Comparison of ENCODE assay signal across 8 mouse cellular contexts in the genomic region with DNA sequence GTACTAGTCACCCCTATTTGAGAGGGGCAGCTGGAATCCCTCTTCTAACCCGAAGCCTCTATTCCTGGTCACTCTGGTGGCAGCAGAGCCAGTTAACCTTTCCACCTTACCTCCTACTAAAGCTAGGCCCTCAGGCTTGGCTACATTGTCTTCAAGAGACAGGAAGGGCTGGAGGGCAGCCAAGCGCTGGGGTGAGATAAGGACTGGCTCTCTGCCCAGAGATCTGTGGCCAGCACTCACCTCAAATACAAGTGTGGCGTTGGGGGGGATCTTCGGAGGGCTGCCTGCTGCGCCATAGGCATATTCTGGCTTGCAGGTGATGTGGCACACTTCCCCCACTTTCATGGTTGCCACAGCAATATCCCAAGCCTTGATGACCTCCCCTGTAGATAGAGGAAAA. TPM values are rescaled to one million over a fixed set of nuclear protein-coding genes. Genes with fewer than 3 reads are reported as not detected.
A peak's percentile ranks its signal among the peaks of the same experiment; 100 is the strongest.
DNase-seq lines count a peak whose midpoint lies in the region; ATAC-seq lines count a peak whose summit lies in the region.

No protein-coding gene starts in this region.

- peak; percentile 84 to 87 for DNase-seq in kidney, adult 8-10 months
- peak; percentile 69 to 78 for DNase-seq in spleen, postnatal 4 days (ENCODE audit: low spot score in 2 of 2)
- DNase-seq in embryo, embryonic 10.5 days (ENCODE audit: low spot score): no peak
- DNase-seq in layer of hippocampus, adult 18-20 months (ENCODE audit: low spot score in 2 of 2): no peak
- DNase-seq in embryo, embryonic 10 days (ENCODE audit: low spot score): no peak

- no peak overlapping the region for H3K9ac ChIP-seq in neural tube, embryonic 13.5 days
- H3K9ac ChIP-seq in neural tube, embryonic 15.5 days (replicated peaks): no peak overlapping the region

- H3K4me3 ChIP-seq in neural tube, embryonic 13.5 days: peak overlapping the region; percentile 2; the same call in 1 of the 2 replicates
- H3K4me3 ChIP-seq in neural tube, embryonic 15.5 days (replicated peaks): no peak overlapping the region

- no peak overlapping the region; the same call in 1 of the 2 replicates for H3K27ac ChIP-seq in neural tube, embryonic 13.5 days (replicated peaks)
- H3K27ac ChIP-seq in neural tube, embryonic 15.5 days (replicated peaks): no peak overlapping the region

- H3K27me3 ChIP-seq in neural tube, embryonic 13.5 days: no peaks in the 10 kb centered on the region; the same call in 1 of the 2 replicates
- no peaks in the 10 kb centered on the region for H3K27me3 ChIP-seq in neural tube, embryonic 15.5 days (replicated peaks)

- peaks cover 40% of the 10 kb centered on the region for H3K4me1 ChIP-seq in neural tube, embryonic 13.5 days (replicated peaks)
- peaks cover 35% of the 10 kb centered on the region for H3K4me1 ChIP-seq in neural tube, embryonic 15.5 days

- no peak for ATAC-seq in neural tube, embryonic 13.5 days (ENCODE audit: low read depth)
- ATAC-seq in neural tube, embryonic 15.5 days (ENCODE audit: low FRiP score): no peak
- ATAC-seq in common myeloid progenitor, adult 5-6 weeks (replicated peaks; ENCODE audit: low read depth, poor library complexity, severe bottlenecking): peak; percentile 36

- WGBS in neural tube, embryonic 13.5 days: 91% methylated on average over 5 of the region's 5 CpGs
- WGBS in neural tube, embryonic 15.5 days: 84% methylated on average over 5 of the region's 5 CpGs

- peaks cover 61% of the 10 kb centered on the region for H3K36me3 ChIP-seq in neural tube, embryonic 13.5 days
- peaks cover 57% of the 10 kb centered on the region for H3K36me3 ChIP-seq in neural tube, embryonic 15.5 days

- no peak overlapping the region for H3K4me2 ChIP-seq in neural tube, embryonic 13.5 days
- H3K4me2 ChIP-seq in neural tube, embryonic 15.5 days: no peak overlapping the region

- no peaks in the 10 kb centered on the region for H3K9me3 ChIP-seq in neural tube, embryonic 13.5 days
- no peaks in the 10 kb centered on the region for H3K9me3 ChIP-seq in neural tube, embryonic 15.5 days (replicated peaks)

RNA-seq across cellular contexts. Expression of a gene that starts 3.0 kb away (rescaled TPM):
- 339 and 363 TPM in 2 replicates for polyA plus RNA-seq in neural tube, embryonic 13.5 days (2015; fragmentation: Nextera tagmentation; extraction: Ambion mirVana)
- polyA plus RNA-seq in neural tube, embryonic 15.5 days (2015; fragmentation: Nextera tagmentation; extraction: Ambion mirVana): 319 and 377 TPM in 2 replicates
- 331 and 387 TPM in 2 replicates for total RNA-seq in common myeloid progenitor, adult 5-6 weeks (2017)
- 100 to 1,000 TPM; 123 to 132 TPM for total RNA-seq in layer of hippocampus, adult 18-20 months (2021)

RNA-seq across cellular contexts. Expression of a gene that starts 10.7 kb away (rescaled TPM):
- 41.4 and 45.7 TPM in 2 replicates for polyA plus RNA-seq in neural tube, embryonic 13.5 days (2015; fragmentation: Nextera tagmentation; extraction: Ambion mirVana)
- 44.0 and 46.5 TPM in 2 replicates for polyA plus RNA-seq in neural tube, embryonic 15.5 days (2015; fragmentation: Nextera tagmentation; extraction: Ambion mirVana)
- total RNA-seq in common myeloid progenitor, adult 5-6 weeks (2017): 13.9 and 19.0 TPM in 2 replicates
- total RNA-seq in layer of hippocampus, adult 18-20 months (2021): 10 to 100 TPM; 21.1 to 26.3 TPM

RNA-seq across cellular contexts. Expression of a gene that starts 36.4 kb away (rescaled TPM):
- polyA plus RNA-seq in neural tube, embryonic 13.5 days (2015; fragmentation: Nextera tagmentation; extraction: Ambion mirVana): 7.1 and 8.6 TPM in 2 replicates
- polyA plus RNA-seq in neural tube, embryonic 15.5 days (2015; fragmentation: Nextera tagmentation; extraction: Ambion mirVana): 12.4 and 13.0 TPM in 2 replicates
- under 0.01 TPM in 1 of 2 replicates, not detected in the other for total RNA-seq in common myeloid progenitor, adult 5-6 weeks (2017)
- 10 to 100 TPM; 14.6 to 16.4 TPM for total RNA-seq in layer of hippocampus, adult 18-20 months (2021)

Comparison
In these comparisons a context has a peak if more than half of its experiments do, and no peak if none do; other contexts are left out.
1. DNase-seq: peak in kidney, adult 8-10 months (2 of 2) and spleen, postnatal 4 days (2 of 2); none in embryo, embryonic 10.5 days (single experiment), layer of hippocampus, adult 18-20 months (0 of 2) and embryo, embryonic 10 days (single experiment).
2. RNA of a gene that starts 36.4 kb away (total RNA-seq): 14.6 to 16.4 TPM in layer of hippocampus, adult 18-20 months; under 0.01 TPM in common myeloid progenitor, adult 5-6 weeks; every median in the first group is over 10 times any median in the second.